Mouse (Mus musculus) gastrocnemius, postnatal 10 days (tissue): Measurements from ENCODE around the gene Slit2. TPM values are rescaled to one million over a fixed set of nuclear protein-coding genes. Genes with fewer than 3 reads are reported as not detected.

ENCODE experiments used
- DNase-seq: peaks from one replicate; pipeline ENCODE4 v3.0.0; 2021; ENCODE audit warnings: mixed read lengths
- total RNA-seq, 2 experiments: library from RNA; stranded (reverse); gene quantifications; 2 replicates each; pipeline ENCODE4 v1.2.3; 2021

Slit2 gene
- total RNA-seq, 2 experiments from 2014 or later: 4.4 to 7.4 TPM

DNA sequence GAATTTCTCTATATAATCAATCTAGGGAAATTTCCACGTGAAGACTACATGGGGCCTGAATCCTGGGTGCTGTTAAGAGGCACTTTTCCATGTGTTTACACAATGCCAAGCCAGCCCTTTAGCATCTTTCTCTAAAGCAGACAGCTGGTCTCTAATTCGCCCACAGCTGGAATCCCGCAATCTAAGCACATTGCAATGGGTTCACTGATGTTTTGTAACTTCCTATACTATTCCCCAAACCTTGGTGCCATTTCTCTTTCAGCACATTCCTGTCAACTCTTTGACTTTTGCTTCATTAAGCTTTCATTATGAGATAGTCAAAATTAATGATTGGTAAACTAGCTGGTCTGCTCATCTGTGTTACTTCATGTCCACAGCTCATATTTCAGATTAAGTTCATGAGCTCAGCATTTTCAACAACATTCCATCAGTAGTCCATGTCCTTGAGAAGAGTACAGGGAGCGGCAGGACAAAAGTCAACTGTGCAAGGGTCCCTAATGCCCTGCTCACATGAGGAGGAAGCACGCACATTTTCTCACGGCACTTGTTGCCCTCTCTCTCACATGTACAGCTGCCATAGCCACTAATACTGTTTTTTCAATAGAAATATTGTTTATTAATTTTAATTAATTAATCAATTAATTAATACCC, 247.6 kb downstream of the Slit2 start:
- DNase-seq: no peak

DNA sequence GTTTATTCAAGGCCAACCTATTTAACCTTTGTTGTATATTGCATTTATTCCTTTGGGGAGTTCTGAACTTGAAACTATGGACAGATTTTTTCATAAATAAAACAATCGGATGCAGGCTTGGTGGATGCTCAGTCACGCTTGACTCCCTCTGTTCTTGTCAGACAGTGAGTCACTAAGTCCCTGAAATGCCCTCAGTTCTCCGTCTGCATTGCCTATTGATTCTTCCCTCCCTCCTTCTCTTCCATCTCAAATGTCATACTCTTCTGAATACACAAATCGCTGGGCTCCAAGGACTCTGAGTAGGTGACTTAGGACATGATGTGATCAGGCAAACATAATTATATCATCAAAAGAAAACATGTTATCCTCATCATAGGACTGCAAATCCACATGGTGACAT, 251.8 kb downstream of the Slit2 start:
- no peak for DNase-seq

DNA sequence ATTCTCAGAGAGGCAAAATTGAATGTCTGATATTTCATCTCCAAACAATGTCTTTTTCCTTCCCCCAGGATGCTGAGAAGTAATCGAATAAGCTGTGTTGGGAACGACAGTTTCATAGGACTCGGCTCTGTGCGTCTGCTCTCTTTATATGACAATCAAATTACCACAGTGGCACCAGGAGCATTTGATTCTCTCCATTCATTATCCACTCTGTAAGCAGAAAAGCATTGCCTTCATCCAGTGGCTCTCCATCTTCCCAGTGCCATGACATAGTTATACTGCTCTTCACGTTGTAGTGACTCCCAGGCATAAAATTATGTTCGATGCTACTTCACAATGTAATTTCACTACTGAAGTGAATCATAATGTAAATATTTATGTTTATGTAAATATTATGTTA, 252.3 kb downstream of the Slit2 start:
- DNase-seq: no peak

DNA sequence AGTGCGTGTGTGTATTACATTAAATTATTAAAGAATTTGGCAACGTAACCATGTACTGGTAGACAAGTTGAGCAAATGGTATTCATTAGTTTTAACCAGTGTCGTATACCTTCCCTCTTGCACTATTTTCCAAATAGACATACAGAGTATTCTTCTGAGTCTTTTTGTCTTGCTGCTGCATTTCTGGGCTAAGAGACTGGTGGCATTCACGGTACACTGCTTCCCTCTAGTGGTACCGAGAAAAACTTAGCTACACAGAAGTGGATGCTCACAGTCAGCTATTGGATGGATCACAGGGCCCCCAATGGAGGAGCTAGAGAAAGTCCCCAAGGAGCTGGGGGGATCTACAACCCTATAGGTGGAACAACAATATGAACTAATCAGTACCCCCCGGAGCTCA, 257.8 kb downstream of the Slit2 start:
- peak; percentile 3 for DNase-seq

DNA sequence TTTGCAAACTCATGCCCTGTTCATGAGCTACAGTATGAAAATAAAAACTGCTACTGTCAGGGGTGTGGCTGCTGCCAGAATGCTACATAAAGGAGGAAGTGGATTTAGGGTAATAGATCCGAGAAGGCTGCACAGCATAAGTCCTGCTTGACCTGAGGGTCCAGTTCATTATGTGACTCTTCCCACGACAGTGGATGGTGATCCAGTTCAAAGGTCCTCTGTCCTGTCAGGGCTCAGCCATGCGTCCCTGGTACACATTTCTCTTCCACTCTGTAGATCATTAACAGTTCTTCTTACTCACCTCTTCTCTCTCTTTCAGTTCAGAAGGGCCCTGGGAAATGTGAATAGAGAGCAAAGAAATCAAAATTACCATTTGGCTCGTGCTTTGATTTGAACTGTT, 265.4 kb downstream of the Slit2 start:
- no peak for DNase-seq

DNA sequence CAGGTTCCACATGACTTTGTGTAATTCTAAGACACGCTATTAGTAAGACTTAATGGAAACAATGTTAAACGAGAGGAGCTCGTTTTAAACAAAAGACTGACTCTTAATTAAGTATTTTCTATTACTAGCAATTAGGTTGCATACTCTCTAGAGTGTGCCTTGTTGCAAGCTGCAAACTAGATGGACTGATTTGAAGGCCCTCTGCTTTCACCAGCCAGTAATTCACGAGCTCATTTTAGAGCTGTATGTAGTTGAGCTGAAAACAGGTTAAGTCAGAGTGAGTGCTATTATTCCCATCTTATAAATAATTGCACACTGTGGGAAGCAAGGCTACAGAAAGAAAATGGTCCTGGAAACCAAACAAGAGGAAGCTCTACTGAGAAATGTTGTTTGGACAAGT, 294.6 kb downstream of the Slit2 start:
- DNase-seq: no peak

DNA sequence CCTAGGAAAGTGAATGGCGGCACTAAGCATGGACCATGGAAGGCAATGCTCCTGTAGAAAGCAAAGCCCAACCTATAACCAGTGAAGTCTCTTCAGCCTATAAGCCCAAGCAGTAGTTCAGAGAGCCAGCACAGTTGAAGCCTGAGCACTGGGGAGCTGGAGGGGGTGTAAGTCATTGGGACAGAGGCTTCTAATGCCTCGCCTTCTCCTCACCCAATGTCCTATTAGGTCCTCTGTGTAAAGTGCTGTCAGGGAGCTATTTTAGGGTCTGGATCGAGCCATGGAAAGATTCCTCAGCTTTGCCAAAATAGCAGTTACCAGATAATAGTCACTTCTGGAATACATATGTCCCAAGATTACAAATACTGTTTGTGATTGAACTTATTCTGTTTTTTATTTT, 318.2 kb downstream of the Slit2 start:
- no peak for DNase-seq

DNA sequence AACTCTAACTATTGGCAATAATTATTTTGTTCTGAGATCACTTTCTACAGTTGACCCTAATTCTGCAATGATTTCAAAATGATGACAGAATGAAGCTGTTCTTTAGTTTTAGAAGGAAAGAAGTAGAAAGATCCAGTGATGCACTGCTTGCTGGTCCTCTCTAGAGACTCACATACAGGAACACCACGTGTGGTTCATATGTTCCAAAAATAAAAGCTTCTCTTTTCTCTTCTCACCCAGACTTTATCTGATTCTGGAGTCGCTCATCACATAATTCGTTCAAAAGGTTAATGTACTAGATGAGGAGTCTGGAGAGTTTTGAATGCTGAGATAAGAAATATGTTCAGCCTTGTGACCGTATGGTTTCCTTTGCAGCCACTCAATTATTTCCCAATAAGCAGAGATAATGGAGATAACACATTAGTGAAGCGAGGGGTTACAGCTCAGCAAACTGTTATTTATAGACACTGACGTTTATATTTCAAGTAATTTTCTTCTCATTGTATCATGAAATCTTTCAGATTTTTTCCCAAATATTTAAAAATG, 332.2 kb downstream of the Slit2 start:
- DNase-seq: no peak

DNA sequence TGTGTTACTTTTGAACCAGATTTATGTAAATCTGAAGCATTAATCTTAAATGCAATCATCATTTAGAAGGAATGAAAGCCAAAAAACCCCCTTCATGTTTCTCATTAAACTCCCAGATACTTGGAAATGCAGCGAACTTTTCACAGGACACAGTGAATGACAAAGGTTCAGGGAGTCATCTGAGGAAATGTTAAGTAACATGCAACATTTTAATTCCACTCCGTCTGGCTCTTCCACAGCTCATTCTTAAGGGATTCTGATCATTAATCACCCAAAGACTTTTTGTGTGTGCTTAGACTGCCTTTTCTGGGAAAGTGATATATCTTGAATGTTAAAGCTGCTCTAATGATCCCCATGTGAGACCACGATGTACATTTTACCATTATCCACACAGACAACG, 337.7 kb downstream of the Slit2 start:
- DNase-seq: no peak

DNA sequence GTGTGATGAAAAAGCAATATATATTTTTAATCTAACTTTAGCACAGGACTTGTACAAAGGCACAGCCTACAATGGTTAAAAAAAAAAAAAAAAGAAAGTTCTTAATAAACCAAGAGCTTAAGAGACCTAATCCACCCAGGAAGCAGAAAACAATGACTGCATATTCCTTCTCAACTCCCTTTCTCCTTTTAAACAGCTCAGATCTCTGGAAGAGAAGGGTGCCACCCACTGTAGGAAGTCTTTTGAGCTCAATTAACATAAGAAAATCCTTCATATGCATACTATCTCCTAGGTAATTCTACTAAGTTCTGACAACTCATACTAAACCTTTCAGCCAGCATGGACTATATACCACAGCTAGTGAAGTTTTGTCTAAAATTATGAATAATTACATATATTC, 343.3 kb downstream of the Slit2 start:
- no peak for DNase-seq

DNA sequence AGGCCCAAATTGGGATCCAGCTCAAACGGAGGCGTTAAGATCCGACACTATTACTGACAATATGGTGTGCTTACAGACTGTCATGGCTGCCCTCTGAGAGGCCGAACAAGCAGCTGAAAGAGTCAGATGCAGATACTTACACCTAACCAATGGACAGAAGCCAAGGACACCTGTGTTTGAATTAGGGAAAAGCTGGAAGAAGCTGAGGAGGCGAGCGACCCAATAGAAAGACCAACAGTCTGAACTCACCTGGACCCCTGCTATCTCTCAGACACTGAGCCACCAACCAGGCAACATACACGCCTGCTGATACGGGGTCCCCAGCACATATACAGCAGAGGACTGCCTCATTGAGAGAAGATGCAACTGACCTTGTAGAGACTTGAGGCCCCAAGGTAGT, 344.7 kb downstream of the Slit2 start, which contains the start of gene 5730480H06Rik:
TSS of gene 5730480H06Rik (plus strand) at position 301 of the 400 bp plus-strand sequence.
- DNase-seq: no peak

DNA sequence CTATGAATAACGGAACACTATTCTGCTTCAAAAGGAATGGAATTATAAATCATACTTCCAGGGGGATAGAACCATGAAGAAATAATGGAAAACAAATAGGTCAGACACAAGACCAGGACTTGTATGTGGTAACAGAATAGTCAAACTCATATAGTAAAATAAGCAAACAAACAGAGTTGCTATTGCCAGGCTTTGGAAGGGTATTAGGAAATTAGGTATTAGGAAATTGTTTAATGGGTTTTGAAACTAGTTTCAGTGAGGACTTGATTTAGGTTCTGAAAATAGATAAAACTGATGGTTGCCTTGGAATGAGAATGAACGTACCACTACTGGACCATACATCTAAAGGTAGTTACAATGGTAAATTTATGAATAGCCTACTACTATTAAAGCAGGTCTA, 346.8 kb downstream of the Slit2 start:
- no peak for DNase-seq

DNA sequence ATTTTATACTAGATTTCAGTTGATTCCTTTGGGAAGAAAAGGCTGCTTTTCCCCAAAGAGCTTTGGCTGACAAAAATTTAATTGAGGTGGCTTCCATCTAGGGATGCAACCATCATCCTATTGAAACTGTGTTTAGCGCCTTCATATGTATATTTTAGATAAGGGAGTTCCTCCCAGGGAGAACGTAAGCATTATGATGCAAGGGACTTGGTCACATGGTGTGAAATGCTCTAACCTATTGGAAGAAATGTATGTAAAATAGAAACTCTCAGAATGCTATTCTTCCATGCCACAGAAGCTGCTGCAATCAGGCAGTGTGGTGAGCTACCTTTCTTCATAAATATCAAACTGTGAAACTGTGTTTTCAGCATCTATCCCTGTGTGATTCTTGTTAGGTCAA, 347.9 kb downstream of the Slit2 start:
- no peak for DNase-seq

DNA sequence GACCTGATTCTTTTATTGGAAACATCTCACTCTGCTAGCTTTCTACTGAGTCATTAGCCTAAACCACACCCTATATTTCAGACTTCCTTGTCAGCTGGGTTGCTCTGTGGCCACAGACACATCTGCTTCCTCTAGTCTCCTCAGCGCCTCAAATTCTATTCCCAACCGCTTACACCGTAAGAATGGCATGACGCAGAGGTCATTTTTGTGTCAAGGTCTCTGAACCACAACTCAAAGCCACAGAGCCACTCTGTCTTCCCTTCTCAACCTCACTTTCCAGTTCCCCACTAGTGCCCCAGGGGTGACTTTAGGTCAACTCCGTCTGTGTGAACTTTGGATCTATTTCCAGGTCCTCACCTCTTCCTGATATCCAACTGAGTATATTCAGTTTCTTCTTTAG, 348.5 kb downstream of the Slit2 start:
- no peak for DNase-seq

DNA sequence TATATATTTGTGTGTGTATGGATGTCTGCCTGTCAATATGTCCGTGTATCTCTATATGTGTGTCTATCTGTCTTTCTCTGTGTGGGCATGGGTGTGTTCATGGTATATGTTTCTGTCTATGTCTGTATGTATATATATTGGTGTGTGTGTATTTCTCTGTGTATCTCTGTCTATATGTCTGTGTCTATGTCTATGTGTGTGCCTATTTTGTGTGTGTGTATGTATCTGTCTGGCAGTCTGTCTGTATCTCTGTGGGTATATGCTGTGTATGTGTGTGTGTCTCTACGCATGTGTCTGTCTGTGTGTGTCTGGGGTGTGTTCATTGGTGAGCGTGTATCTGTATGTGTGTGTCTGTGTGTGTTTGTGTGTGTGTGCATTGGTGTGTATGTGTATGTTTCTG, 350.5 kb downstream of the Slit2 start:
- no peak for DNase-seq

DNA sequence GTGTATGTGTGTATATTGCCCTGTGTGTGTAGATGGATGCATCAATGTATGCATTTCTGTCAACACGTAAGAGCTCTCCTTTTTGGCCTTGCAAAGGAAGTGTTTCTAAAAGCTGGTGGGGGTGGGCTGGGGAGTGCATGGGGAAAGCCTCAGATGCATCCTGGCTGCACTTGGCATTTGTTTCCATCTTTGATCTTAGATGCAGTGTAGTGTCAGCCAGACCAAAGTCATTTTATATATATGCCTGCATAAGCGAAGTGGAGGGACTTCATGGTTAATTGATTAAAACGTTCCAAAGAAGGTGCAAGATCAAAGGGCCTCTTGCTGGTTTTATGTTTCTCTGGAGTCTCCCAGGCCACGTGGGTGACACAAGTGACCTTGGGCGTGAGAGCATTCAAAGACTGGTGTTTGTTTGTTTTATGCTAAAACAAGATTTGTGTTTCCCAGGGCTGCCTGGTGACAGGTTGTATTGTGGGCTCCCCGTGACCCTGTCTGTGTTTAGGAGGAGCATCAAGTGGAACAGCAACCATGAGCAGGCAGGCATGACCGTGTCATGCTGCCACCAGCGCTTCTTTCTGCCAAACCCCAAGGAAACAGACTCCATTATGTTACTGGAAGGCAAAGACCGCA, 351.1 kb downstream of the Slit2 start:
- no peak for DNase-seq

DNA sequence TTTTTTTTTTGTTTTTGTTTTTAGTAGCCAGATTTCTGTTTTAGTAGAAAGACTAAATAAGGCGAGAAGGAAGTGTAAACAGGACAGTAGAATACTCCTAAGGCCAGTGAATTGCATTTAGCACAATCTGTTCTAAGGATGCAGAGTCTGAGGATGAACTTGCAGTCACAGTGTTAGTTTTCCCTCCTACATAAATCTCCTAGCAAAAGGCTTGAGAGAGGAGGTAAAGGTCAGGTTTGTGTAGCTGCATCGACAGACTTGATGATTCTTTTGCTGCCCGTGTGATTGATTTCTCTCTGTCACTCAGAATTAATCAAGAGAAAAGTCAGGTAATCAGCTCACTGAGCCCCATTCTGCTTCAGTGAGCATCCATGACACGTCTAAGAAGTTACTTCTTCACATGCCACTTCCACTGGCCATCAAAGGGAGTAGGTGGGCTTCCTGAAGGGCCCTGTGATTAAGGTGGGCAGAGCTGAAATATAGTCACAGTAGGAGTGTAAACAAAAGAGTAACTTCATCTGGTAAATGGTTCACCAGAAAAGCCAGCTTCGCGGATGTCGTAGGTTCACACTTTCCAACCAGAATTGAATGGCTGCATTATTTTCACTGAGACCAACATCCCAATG, 358.0 kb downstream of the Slit2 start:
- DNase-seq: no peak

DNA sequence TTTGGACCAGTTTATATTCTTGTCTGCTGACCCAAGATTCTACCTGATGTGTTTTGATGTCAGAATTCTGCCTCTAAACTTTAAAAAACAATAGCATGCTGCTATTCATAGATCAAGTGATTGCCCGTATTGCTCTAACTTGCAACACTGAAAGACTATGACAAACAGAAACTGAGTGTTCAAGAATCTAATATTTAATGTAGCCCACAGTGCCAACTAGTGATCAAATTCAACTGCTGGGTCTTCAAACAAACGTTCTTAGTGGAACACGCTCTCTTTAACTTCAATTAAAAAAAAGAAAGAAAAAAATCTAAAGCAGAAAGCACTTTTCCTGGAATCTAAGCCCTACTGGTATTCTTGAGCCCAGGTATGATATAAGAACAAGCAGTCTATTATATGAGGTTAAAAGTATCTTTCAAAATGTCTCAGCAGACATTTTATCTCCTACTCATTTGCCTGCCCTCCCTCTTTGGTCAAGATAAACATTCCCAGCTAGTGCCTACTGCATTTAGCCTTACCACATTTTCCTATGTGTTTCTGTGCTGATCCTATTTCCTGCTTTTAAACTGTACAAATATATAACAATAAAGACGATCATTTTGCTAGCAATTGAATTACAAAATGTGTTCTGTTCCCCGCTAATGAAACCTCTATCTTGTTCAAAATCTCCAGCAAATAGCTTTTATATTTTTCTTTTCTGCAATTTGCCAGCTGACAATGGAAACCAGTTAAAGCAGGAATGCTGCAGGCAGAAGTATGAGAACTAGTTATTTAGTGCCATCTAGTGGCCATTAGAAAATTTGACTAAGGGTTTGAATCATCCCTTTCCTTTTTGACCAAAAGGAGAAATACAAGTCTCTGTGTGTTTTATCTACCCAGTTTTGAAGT, 362.4 kb downstream of the Slit2 start:
- no peak for DNase-seq

DNA sequence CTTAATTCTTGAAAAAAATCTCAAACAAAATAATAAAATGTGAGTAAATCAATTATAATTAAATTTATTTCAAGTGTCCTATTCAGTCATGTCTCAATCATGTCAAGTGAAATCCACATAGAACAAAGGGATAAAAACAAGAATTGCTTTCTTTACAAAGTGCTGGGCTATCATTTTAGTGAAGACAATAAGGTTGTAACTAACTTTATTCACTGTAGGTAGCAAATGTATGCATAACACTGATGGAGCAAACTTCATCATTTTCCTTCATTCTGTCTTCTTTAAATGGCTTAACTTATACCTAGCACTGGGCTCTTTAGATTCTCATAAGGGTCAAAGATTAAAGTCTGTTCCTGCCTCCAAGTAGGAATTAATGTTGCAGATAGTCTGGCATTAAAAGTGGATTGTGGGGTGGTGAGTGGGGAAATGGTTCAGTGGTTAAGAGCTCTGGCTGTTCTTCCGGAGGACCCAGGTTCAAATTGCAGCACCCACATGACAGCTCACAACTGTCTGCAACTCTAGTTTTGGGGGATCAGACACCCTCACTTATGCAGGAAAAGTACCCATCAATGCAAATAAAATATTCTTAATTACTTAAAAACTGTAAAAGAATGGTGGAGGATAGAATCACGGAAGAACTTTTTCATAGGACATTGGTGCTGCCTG, 363.2 kb downstream of the Slit2 start:
- DNase-seq: no peak

DNA sequence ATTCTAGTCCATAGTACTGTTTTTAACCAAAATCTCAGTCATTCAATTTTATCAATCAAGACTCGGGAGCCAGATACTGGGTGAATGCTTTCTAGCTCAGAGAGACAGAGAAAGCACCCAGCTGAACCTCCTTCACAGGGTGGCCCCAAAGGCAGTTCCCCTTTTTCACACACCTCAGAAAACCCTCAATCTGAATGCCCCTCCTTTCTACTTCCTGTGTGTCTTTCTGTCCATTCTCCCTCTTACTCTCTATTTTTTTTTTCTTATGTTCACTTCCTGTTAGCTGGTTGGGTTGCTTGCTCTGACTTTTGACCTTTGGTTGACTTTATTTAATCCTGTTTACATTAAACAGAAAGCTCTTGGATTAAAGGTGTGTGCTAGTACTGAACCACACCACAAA, 366.4 kb downstream of the Slit2 start:
- no peak for DNase-seq
